Mouse (Mus musculus) lung, postnatal 4 days (tissue): Measurements from ENCODE around the gene Pitx1.

Experiments
- DNase-seq, 2 experiments: peaks; one replicate each; pipeline ENCODE4 v3.0.0; 2021

Gene Pitx1

GRCm38 (mm10) chr13:55775056-55775455 lies 60.9 kb downstream of the Pitx1 start:
- no peak for DNase-seq
